Mouse (Mus musculus): ENCODE measurements around the gene A3galt2. TPM values are rescaled to one million over a fixed set of nuclear protein-coding genes. Genes with fewer than 3 reads are reported as not detected.
A peak's percentile ranks its signal among the peaks of the same experiment; 100 is the strongest.

The A3galt2 gene
- total and polyA plus RNA-seq, 2 experiments from 2014 or later: 0.05 to 0.38 TPM

- no peak overlapping the region for H3K4me2 ChIP-seq (ENCODE audit: low read depth, low read length, poor library complexity, severe bottlenecking)
- H3K9me3 ChIP-seq (ENCODE audit: low read length): no peaks in the 10 kb centered on the region
- WGBS: 90% methylated on average over 13 of the region's 13 CpGs
- no peaks in the 10 kb centered on the region for H3K27me3 ChIP-seq (ENCODE audit: insufficient read depth, low read length)
- H3K4me3 ChIP-seq (ENCODE audit: low read depth, low read length): no peak overlapping the region
- no peak for ATAC-seq (ENCODE audit: low FRiP score)
- no peak for DNase-seq (ENCODE audit: low spot score)
- no peak overlapping the region for H3K27ac ChIP-seq (ENCODE audit: low read depth, low read length)
- no peaks in the 10 kb centered on the region for H3K4me1 ChIP-seq (ENCODE audit: insufficient read depth, low read length)
- no peak overlapping the region for H3K9ac ChIP-seq (replicated peaks; ENCODE audit: low read length, poor library complexity, severe bottlenecking)
- peaks cover 59% of the 10 kb centered on the region for H3K36me3 ChIP-seq (ENCODE audit: insufficient read depth, low read length)
- TF ChIP-seq CTCF (IDR thresholded peaks at IDR 0.05): no peak
Observed at GRCm38 (mm10) chr4:128752031-128752757, 3.0 kb upstream of the A3galt2 start.

- Histone ChIP-seq H3K27me3 (ENCODE audit: insufficient read depth, low read length) (no peaks in the 10 kb centered on the region), H3K4me2 (ENCODE audit: low read depth, low read length, poor library complexity, severe bottlenecking) (no peak overlapping the region), H3K9me3 (ENCODE audit: low read length) (no peaks in the 10 kb centered on the region), H3K4me3 (ENCODE audit: low read depth, low read length) (no peak overlapping the region), H3K4me1 (ENCODE audit: insufficient read depth, low read length) (no peaks in the 10 kb centered on the region), H3K27ac (ENCODE audit: low read depth, low read length) (0 out of 2 replicates have a peak overlapping the region, but pooled peaks have one; percentile 18), H3K36me3 (ENCODE audit: insufficient read depth, low read length) (peaks cover 45% of the 10 kb centered on the region), H3K9ac (replicated peaks; ENCODE audit: low read length, poor library complexity, severe bottlenecking) (no peak overlapping the region)
- ATAC-seq (ENCODE audit: low FRiP score): no peak
- TF ChIP-seq CTCF (IDR thresholded peaks at IDR 0.05): no peak
- no peak for DNase-seq (ENCODE audit: low spot score)
- 71% methylated on average over 7 of the region's 7 CpGs for WGBS
Observed at GRCm38 (mm10) chr4:128753571-128753970, 1.6 kb upstream of the A3galt2 start.

- H3K4me1 ChIP-seq (ENCODE audit: insufficient read depth, low read length): no peaks in the 10 kb centered on the region
- H3K27ac ChIP-seq (ENCODE audit: low read depth, low read length): 0 out of 2 replicates have a peak overlapping the region, but pooled peaks have one; percentile 14
- no peak overlapping the region for H3K4me2 ChIP-seq (ENCODE audit: low read depth, low read length, poor library complexity, severe bottlenecking)
- no peak for TF ChIP-seq CTCF (IDR thresholded peaks at IDR 0.05)
- WGBS: 73% methylated on average over 7 of the region's 7 CpGs
- DNase-seq (ENCODE audit: low spot score) (peak; percentile 42), ATAC-seq (ENCODE audit: low FRiP score) (no peak)
- H3K9ac ChIP-seq (replicated peaks; ENCODE audit: low read length, poor library complexity, severe bottlenecking): no peak overlapping the region
- no peak overlapping the region for H3K4me3 ChIP-seq (ENCODE audit: low read depth, low read length)
- peaks cover 25% of the 10 kb centered on the region for H3K36me3 ChIP-seq (ENCODE audit: insufficient read depth, low read length)
- H3K9me3 ChIP-seq (ENCODE audit: low read length): no peaks in the 10 kb centered on the region
- H3K27me3 ChIP-seq (ENCODE audit: insufficient read depth, low read length): no peaks in the 10 kb centered on the region
Observed at GRCm38 (mm10) chr4:128755900-128756299, 736 bp downstream of the A3galt2 start.

GRCm38 (mm10) chr4:128759214-128759613, 4.0 kb downstream of the A3galt2 start:
- DNase-seq (ENCODE audit: low spot score) (no peak), ATAC-seq (ENCODE audit: low FRiP score) (no peak)
- no peak overlapping the region for H3K27ac ChIP-seq (ENCODE audit: low read depth, low read length)
- no peak overlapping the region for H3K4me2 ChIP-seq (ENCODE audit: low read depth, low read length, poor library complexity, severe bottlenecking)
- no peaks in the 10 kb centered on the region for H3K4me1 ChIP-seq (ENCODE audit: insufficient read depth, low read length)
- H3K9ac ChIP-seq (replicated peaks; ENCODE audit: low read length, poor library complexity, severe bottlenecking): no peak overlapping the region
- no peak for TF ChIP-seq CTCF (IDR thresholded peaks at IDR 0.05)
- no peaks in the 10 kb centered on the region for H3K36me3 ChIP-seq (ENCODE audit: insufficient read depth, low read length)
- H3K4me3 ChIP-seq (ENCODE audit: low read depth, low read length): no peak overlapping the region
- H3K9me3 ChIP-seq (ENCODE audit: low read length): no peaks in the 10 kb centered on the region
- WGBS: 83% methylated on average over 5 of the region's 5 CpGs
- H3K27me3 ChIP-seq (ENCODE audit: insufficient read depth, low read length): no peaks in the 10 kb centered on the region

GRCm38 (mm10) chr4:128760029-128760428, 4.9 kb downstream of the A3galt2 start:
- no peak for TF ChIP-seq CTCF (IDR thresholded peaks at IDR 0.05)
- H3K4me3 ChIP-seq (ENCODE audit: low read depth, low read length): no peak overlapping the region
- H3K27me3 ChIP-seq (ENCODE audit: insufficient read depth, low read length): no peaks in the 10 kb centered on the region
- no peaks in the 10 kb centered on the region for H3K9me3 ChIP-seq (ENCODE audit: low read length)
- no peaks in the 10 kb centered on the region for H3K4me1 ChIP-seq (ENCODE audit: insufficient read depth, low read length)
- DNase-seq (ENCODE audit: low spot score) (no peak), ATAC-seq (ENCODE audit: low FRiP score) (no peak)
- H3K36me3 ChIP-seq (ENCODE audit: insufficient read depth, low read length): no peaks in the 10 kb centered on the region
- H3K9ac ChIP-seq (replicated peaks; ENCODE audit: low read length, poor library complexity, severe bottlenecking): no peak overlapping the region
- no peak overlapping the region for H3K27ac ChIP-seq (ENCODE audit: low read depth, low read length)
- 90% methylated on average over 6 of the region's 6 CpGs for WGBS
- no peak overlapping the region for H3K4me2 ChIP-seq (ENCODE audit: low read depth, low read length, poor library complexity, severe bottlenecking)

DNA sequence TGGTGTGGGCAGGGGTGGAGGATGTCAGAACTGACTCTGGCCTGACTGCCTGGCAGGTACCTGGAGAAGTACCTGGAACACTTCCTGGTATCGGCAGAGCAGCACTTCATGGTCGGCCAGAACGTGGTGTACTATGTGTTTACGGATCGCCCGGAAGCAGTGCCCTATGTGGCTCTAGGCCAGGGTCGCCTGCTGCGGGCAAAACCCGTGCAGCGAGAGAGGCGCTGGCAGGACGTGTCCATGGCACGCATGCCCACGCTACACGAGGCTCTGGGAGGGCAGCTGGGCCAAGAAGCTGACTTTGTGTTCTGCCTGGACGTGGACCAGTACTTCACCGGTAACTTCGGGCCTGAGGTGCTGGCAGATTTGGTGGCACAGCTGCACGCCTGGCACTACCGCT, 11.8 kb downstream of the A3galt2 start:
- no peak overlapping the region for H3K9ac ChIP-seq (replicated peaks; ENCODE audit: low read length, poor library complexity, severe bottlenecking)
- no peaks in the 10 kb centered on the region for H3K27me3 ChIP-seq (ENCODE audit: insufficient read depth, low read length)
- no peak overlapping the region for H3K4me2 ChIP-seq (ENCODE audit: low read depth, low read length, poor library complexity, severe bottlenecking)
- no peaks in the 10 kb centered on the region for H3K36me3 ChIP-seq (ENCODE audit: insufficient read depth, low read length)
- H3K4me3 ChIP-seq (ENCODE audit: low read depth, low read length): no peak overlapping the region
- no peak overlapping the region for H3K27ac ChIP-seq (ENCODE audit: low read depth, low read length)
- no peak for TF ChIP-seq CTCF (IDR thresholded peaks at IDR 0.05)
- ATAC-seq (ENCODE audit: low FRiP score): no peak
- no peaks in the 10 kb centered on the region for H3K4me1 ChIP-seq (ENCODE audit: insufficient read depth, low read length)
- H3K9me3 ChIP-seq (ENCODE audit: low read length): no peaks in the 10 kb centered on the region
- no peak for DNase-seq (ENCODE audit: low spot score)
- 91% methylated on average over 20 of the region's 20 CpGs for WGBS

Data from midbrain, postnatal 0 days (tissue).